Mouse (Mus musculus): ENCODE data around the gene Ddt. TPM values are rescaled to one million over a fixed set of nuclear protein-coding genes. Genes with fewer than 3 reads are reported as not detected.

Ddt gene
- 41.1 and 44.4 TPM in 2 replicates for polyA plus RNA-seq (2014; fragmentation: Nextera tagmentation; extraction: Ambion mirVana)

- Histone ChIP-seq H3K36me3 (ENCODE audit: control insufficient read depth, insufficient read depth, low read length) (no peaks in the 10 kb centered on the region), H3K4me1 (ENCODE audit: control insufficient read depth, insufficient read depth, low read length) (peaks cover 5% of the 10 kb centered on the region), H3K27ac (ENCODE audit: low read depth, low read length) (no peak within 1 kb of the TSS), H3K9me3 (replicated peaks; ENCODE audit: control insufficient read depth, low read length) (no peaks in the 10 kb centered on the region), H3K4me3 (ENCODE audit: low read depth, low read length) (peak within 1 kb of the TSS; percentile 67), H3K4me2 (peak within 1 kb of the TSS; percentile 91), H3K9ac (ENCODE audit: low read depth, low read length) (peak within 1 kb of the TSS; percentile 65), H3K27me3 (ENCODE audit: control insufficient read depth, insufficient read depth, low read length) (peaks cover 3% of the 10 kb centered on the region; the same call in 1 of the 2 replicates)
- ATAC-seq (replicated peaks; ENCODE audit: insufficient number of reproducible peaks, low FRiP score, low TSS enrichment): peak; percentile 93
- WGBS (ENCODE audit: insufficient replicate concordance): under 1% methylated on average over 47 of the region's 47 CpGs
These were observed at the start of gene Ddt for GRCm38 (mm10) chr10:75772795-75773664. Ddt (minus strand) TSS chr10:75773414.

GRCm38 (mm10) chr10:75822443-75822842, 49.2 kb upstream of the Ddt start, which contains the start of gene Gstt4:
Gstt4 (minus strand) TSS chr10:75822543.
- Histone ChIP-seq H3K4me1 (ENCODE audit: control insufficient read depth, insufficient read depth, low read length) (no peaks in the 10 kb centered on the region), H3K36me3 (ENCODE audit: control insufficient read depth, insufficient read depth, low read length) (no peaks in the 10 kb centered on the region), H3K9me3 (replicated peaks; ENCODE audit: control insufficient read depth, low read length) (0 out of 2 replicates have a peak, but pooled peaks cover 3% of the 10 kb centered on the region), H3K4me3 (ENCODE audit: low read depth, low read length) (no peak within 1 kb of the TSS), H3K9ac (ENCODE audit: low read depth, low read length) (no peak within 1 kb of the TSS), H3K27ac (ENCODE audit: low read depth, low read length) (no peak within 1 kb of the TSS), H3K4me2 (no peak within 1 kb of the TSS), H3K27me3 (ENCODE audit: control insufficient read depth, insufficient read depth, low read length) (no peaks in the 10 kb centered on the region)
- WGBS (ENCODE audit: insufficient replicate concordance): 84% methylated on average over 2 of the region's 2 CpGs
- no peak for ATAC-seq (replicated peaks; ENCODE audit: insufficient number of reproducible peaks, low FRiP score, low TSS enrichment)

GRCm38 (mm10) chr10:75819882-75820281, 46.7 kb upstream of the Ddt start:
- Histone ChIP-seq H3K4me1 (ENCODE audit: control insufficient read depth, insufficient read depth, low read length) (no peaks in the 10 kb centered on the region), H3K4me2 (no peak overlapping the region), H3K27ac (ENCODE audit: low read depth, low read length) (no peak overlapping the region), H3K36me3 (ENCODE audit: control insufficient read depth, insufficient read depth, low read length) (no peaks in the 10 kb centered on the region), H3K9ac (ENCODE audit: low read depth, low read length) (no peak overlapping the region), H3K4me3 (ENCODE audit: low read depth, low read length) (no peak overlapping the region), H3K27me3 (ENCODE audit: control insufficient read depth, insufficient read depth, low read length) (no peaks in the 10 kb centered on the region), H3K9me3 (replicated peaks; ENCODE audit: control insufficient read depth, low read length) (0 out of 2 replicates have a peak, but pooled peaks cover 3% of the 10 kb centered on the region)
- ATAC-seq (replicated peaks; ENCODE audit: insufficient number of reproducible peaks, low FRiP score, low TSS enrichment): no peak
- 79% methylated on average over 5 of the region's 5 CpGs for WGBS (ENCODE audit: insufficient replicate concordance)

- 50% methylated on average over 10 of the region's 10 CpGs for WGBS (ENCODE audit: insufficient replicate concordance)
These were observed 45.4 kb upstream of the Ddt start for GRCm38 (mm10) chr10:75818641-75819040.

GRCm38 (mm10) chr10:75804217-75804616, 31.0 kb upstream of the Ddt start:
- Histone ChIP-seq H3K36me3 (ENCODE audit: control insufficient read depth, insufficient read depth, low read length) (no peaks in the 10 kb centered on the region), H3K4me2 (no peak overlapping the region), H3K4me3 (ENCODE audit: low read depth, low read length) (no peak overlapping the region), H3K9me3 (replicated peaks; ENCODE audit: control insufficient read depth, low read length) (no peaks in the 10 kb centered on the region), H3K4me1 (ENCODE audit: control insufficient read depth, insufficient read depth, low read length) (no peaks in the 10 kb centered on the region), H3K27ac (ENCODE audit: low read depth, low read length) (no peak overlapping the region), H3K9ac (ENCODE audit: low read depth, low read length) (no peak overlapping the region), H3K27me3 (ENCODE audit: control insufficient read depth, insufficient read depth, low read length) (peaks cover 2% of the 10 kb centered on the region; the same call in 1 of the 2 replicates)
- whole genome bisulfite sequencing (ENCODE audit: insufficient replicate concordance): 62% methylated on average over 2 of the region's 2 CpGs
- ATAC-seq (replicated peaks; ENCODE audit: insufficient number of reproducible peaks, low FRiP score, low TSS enrichment): no peak

More at GRCm38 (mm10) chr10:75818641-75819040, 45.4 kb upstream of the Ddt start:
- H3K9ac ChIP-seq (ENCODE audit: low read depth, low read length): no peak overlapping the region
- H3K4me1 ChIP-seq (ENCODE audit: control insufficient read depth, insufficient read depth, low read length): no peaks in the 10 kb centered on the region
- no peaks in the 10 kb centered on the region for H3K36me3 ChIP-seq (ENCODE audit: control insufficient read depth, insufficient read depth, low read length)
- no peak overlapping the region for H3K27ac ChIP-seq (ENCODE audit: low read depth, low read length)
- H3K9me3 ChIP-seq (replicated peaks; ENCODE audit: control insufficient read depth, low read length): 0 out of 2 replicates have a peak, but pooled peaks cover 3% of the 10 kb centered on the region
- no peak for ATAC-seq (replicated peaks; ENCODE audit: insufficient number of reproducible peaks, low FRiP score, low TSS enrichment)
- no peak overlapping the region for H3K4me2 ChIP-seq
- no peak overlapping the region for H3K4me3 ChIP-seq (ENCODE audit: low read depth, low read length)
- H3K27me3 ChIP-seq (ENCODE audit: control insufficient read depth, insufficient read depth, low read length): no peaks in the 10 kb centered on the region

GRCm38 (mm10) chr10:75798176-75798696, 25.0 kb upstream of the Ddt start, which contains the start of gene Gstt1:
Gstt1 (minus strand) TSS chr10:75798584.
- H3K4me1 ChIP-seq (ENCODE audit: control insufficient read depth, insufficient read depth, low read length): peaks cover 9% of the 10 kb centered on the region
- H3K36me3 ChIP-seq (ENCODE audit: control insufficient read depth, insufficient read depth, low read length): no peaks in the 10 kb centered on the region
- H3K9me3 ChIP-seq (replicated peaks; ENCODE audit: control insufficient read depth, low read length): no peaks in the 10 kb centered on the region
- peaks cover 8% of the 10 kb centered on the region for H3K27me3 ChIP-seq (ENCODE audit: control insufficient read depth, insufficient read depth, low read length)
- no peak within 1 kb of the TSS for H3K27ac ChIP-seq (ENCODE audit: low read depth, low read length)
- 0 out of 2 replicates have a peak, but pooled peaks have one; percentile 37 for ATAC-seq (replicated peaks; ENCODE audit: insufficient number of reproducible peaks, low FRiP score, low TSS enrichment)
- peak within 1 kb of the TSS; percentile 95 for H3K4me2 ChIP-seq
- peak within 1 kb of the TSS; percentile 53 for H3K4me3 ChIP-seq (ENCODE audit: low read depth, low read length)
- 2% methylated on average over 18 of the region's 18 CpGs for WGBS (ENCODE audit: insufficient replicate concordance)
- peak within 1 kb of the TSS; percentile 59 for H3K9ac ChIP-seq (ENCODE audit: low read depth, low read length)

GRCm38 (mm10) chr10:75797619-75798175, 24.5 kb upstream of the Ddt start:
- peak overlapping the region; percentile 95 for H3K4me2 ChIP-seq
- H3K4me1 ChIP-seq (ENCODE audit: control insufficient read depth, insufficient read depth, low read length): peaks cover 9% of the 10 kb centered on the region
- ATAC-seq (replicated peaks; ENCODE audit: insufficient number of reproducible peaks, low FRiP score, low TSS enrichment): peak; percentile 60; the same call in 1 of the 2 replicates
- peaks cover 8% of the 10 kb centered on the region for H3K27me3 ChIP-seq (ENCODE audit: control insufficient read depth, insufficient read depth, low read length)
- no peak overlapping the region for H3K27ac ChIP-seq (ENCODE audit: low read depth, low read length)
- H3K4me3 ChIP-seq (ENCODE audit: low read depth, low read length): peak overlapping the region; percentile 53
- H3K9me3 ChIP-seq (replicated peaks; ENCODE audit: control insufficient read depth, low read length): no peaks in the 10 kb centered on the region
- peak overlapping the region; percentile 59 for H3K9ac ChIP-seq (ENCODE audit: low read depth, low read length)
- WGBS (ENCODE audit: insufficient replicate concordance): under 1% methylated on average over 12 of the region's 12 CpGs
- no peaks in the 10 kb centered on the region for H3K36me3 ChIP-seq (ENCODE audit: control insufficient read depth, insufficient read depth, low read length)

- 33% methylated on average over 11 of the region's 11 CpGs for WGBS (ENCODE audit: insufficient replicate concordance)
- Histone ChIP-seq H3K9ac (ENCODE audit: low read depth, low read length) (no peak overlapping the region; the same call in 1 of the 2 replicates), H3K27ac (ENCODE audit: low read depth, low read length) (no peak overlapping the region)
These were observed 23.7 kb upstream of the Ddt start for GRCm38 (mm10) chr10:75796731-75797516.

More at GRCm38 (mm10) chr10:75796731-75797516, 23.7 kb upstream of the Ddt start:
- Histone ChIP-seq H3K9me3 (replicated peaks; ENCODE audit: control insufficient read depth, low read length) (no peaks in the 10 kb centered on the region), H3K4me2 (peak overlapping the region; percentile 95), H3K4me1 (ENCODE audit: control insufficient read depth, insufficient read depth, low read length) (peaks cover 9% of the 10 kb centered on the region), H3K4me3 (ENCODE audit: low read depth, low read length) (peak overlapping the region; percentile 53), H3K36me3 (ENCODE audit: control insufficient read depth, insufficient read depth, low read length) (no peaks in the 10 kb centered on the region), H3K27me3 (ENCODE audit: control insufficient read depth, insufficient read depth, low read length) (peaks cover 8% of the 10 kb centered on the region)
- ATAC-seq (replicated peaks; ENCODE audit: insufficient number of reproducible peaks, low FRiP score, low TSS enrichment): no peak
